Mouse (Mus musculus) ES-E14 (cell line): ENCODE data around the gene Gfod2. TPM values are rescaled to one million over a fixed set of nuclear protein-coding genes. Genes with fewer than 3 reads are reported as not detected.
A peak's percentile ranks its signal among the peaks of the same experiment; 100 is the strongest.

Experiments used
- DNase-seq: peaks from one replicate; pipeline ENCODE4 v3.0.0-alpha.2; 2013; ENCODE audit warnings: low read depth, low spot score
- H3K27ac ChIP-seq: 2 replicates; pipeline ENCODE4 v1.5.1; 2012; ENCODE audit warnings: low read depth, mild to moderate bottlenecking, low read length, moderate library complexity, mixed read lengths; ENCODE audit not compliant: poor library complexity, insufficient read depth, severe bottlenecking
- H3K36me3 ChIP-seq: 2 replicates; pipeline ENCODE4 v1.6.1; 2012; ENCODE audit warnings: mild to moderate bottlenecking, low read length, moderate library complexity, mixed read lengths; ENCODE audit not compliant: control insufficient read depth, poor library complexity, insufficient read depth, severe bottlenecking
- H3K4me1 ChIP-seq, 2 experiments: fragments of 150-350 bp in 1 of 2; sonication (generic) in 1 of 2; 2 replicates each; pipeline ENCODE4 v1.6.1; 2012; ENCODE audit warnings: low read length in 2 of 2, mild to moderate bottlenecking in 1 of 2, mixed read lengths in 1 of 2; ENCODE audit not compliant: control insufficient read depth in 2 of 2, insufficient read depth in 2 of 2, poor library complexity in 1 of 2
- H3K4me3 ChIP-seq, 2 experiments: fragments of 150-350 bp in 1 of 2; sonication (generic) in 1 of 2; 2 replicates each; pipeline ENCODE4 v1.5.1; 2012; ENCODE audit warnings: low read length in 2 of 2, low read depth in 1 of 2, mild to moderate bottlenecking in 1 of 2, mixed read lengths in 1 of 2; ENCODE audit not compliant: insufficient read depth in 1 of 2, poor library complexity in 1 of 2, severe bottlenecking in 1 of 2
- H3K9ac ChIP-seq: 2 replicates; pipeline ENCODE4 v1.6.1; 2012; ENCODE audit warnings: low read depth, mild to moderate bottlenecking, low read length, mixed read lengths; ENCODE audit not compliant: poor library complexity, insufficient read depth, severe bottlenecking
- H3K9me3 ChIP-seq: fragments of 150-350 bp; sonication (generic); 2 replicates; pipeline ENCODE4 v1.6.1; 2012; ENCODE audit warnings: low read depth, mild to moderate bottlenecking, low read length; ENCODE audit not compliant: control insufficient read depth, insufficient read depth
- CHD2 ChIP-seq: IDR thresholded peaks from 2 replicates; pipeline ENCODE4 v1.6.1; 2014; ENCODE audit warnings: mild to moderate bottlenecking, low read depth, low read length, inconsistent platforms
- HCFC1 ChIP-seq: IDR thresholded peaks from 2 replicates; pipeline ENCODE4 v1.6.1; 2012; ENCODE audit warnings: low read length, inconsistent platforms, borderline replicate concordance; ENCODE audit not compliant: insufficient read depth
- MAFK ChIP-seq: IDR thresholded peaks from 2 replicates; pipeline ENCODE4 v1.6.1; 2014; ENCODE audit warnings: mild to moderate bottlenecking, low read depth, low read length, inconsistent platforms; ENCODE audit not compliant: insufficient read depth
- ZC3H11A ChIP-seq: IDR thresholded peaks from 2 replicates; pipeline ENCODE4 v1.6.1; 2012; ENCODE audit warnings: low read depth, mild to moderate bottlenecking, inconsistent platforms, low read length, borderline replicate concordance
- ZNF384 ChIP-seq: IDR thresholded peaks from 2 replicates; pipeline ENCODE4 v1.6.1; 2012; ENCODE audit warnings: low read depth, low read length, inconsistent platforms
- in situ Hi-C, 2 experiments: fragments of 600-800 bp; cut with MboI; formaldehyde crosslinking; loops; one replicate each; pipeline ENCODE4 v1.15.1; 2025; ENCODE audit warnings: low sequenced_read_pairs in 2 of 2, inconsistent platforms in 1 of 2; ENCODE audit not compliant: unreplicated experiment in 2 of 2
- total RNA-seq: library from RNA; depleted of rRNA; stranded (reverse); fragments of 300-350 nt; gene quantifications from 2 replicates; pipeline ENCODE4 v1.2.3, GENCODE M21; 2012; rRNA removed

The Gfod2 gene
- 9.3 and 11.0 TPM in 2 replicates for total RNA-seq

DNA sequence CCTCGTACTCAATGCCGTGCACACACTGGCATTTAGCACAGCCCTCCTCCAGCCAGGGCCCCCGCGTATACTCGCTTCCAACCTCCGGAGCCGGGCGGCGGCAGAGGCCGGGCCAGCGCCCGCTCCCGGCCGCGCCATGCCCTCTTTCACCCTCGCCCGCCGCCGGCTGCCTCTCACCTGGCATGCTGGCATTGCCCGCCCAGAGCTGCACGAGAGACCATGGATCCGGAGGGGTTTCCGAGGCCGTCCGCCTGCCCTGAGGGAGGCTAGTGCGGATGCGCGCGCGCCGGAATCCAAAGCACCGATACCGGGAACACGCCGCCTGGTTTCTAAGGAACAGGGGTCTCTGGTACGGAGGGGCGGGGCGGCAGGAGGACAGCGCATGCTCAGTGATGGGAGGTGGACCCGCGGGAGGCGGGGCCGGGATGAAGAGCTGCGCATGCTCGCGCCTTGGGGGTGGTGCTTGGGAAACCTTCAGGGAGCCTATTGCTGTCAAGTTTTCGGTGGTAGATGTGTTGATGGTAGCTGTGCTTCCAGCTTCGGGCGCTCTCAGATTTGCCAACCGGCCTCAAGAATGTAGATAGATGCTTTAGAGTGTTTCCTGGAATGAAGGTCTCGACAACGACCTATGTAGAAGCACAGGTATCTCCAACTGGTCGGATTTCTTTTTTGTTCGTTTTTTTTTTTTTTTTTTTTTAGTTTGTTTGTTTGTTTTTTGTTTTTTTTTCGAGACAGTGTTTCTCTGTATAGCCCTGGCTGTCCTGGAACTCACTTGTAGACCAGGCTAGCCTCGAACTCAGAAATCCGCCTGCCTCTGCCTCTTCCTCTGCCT lies at the start of gene Gfod2:
TSS of gene Gfod2 (minus strand) at position 388 of the 832 bp plus-strand sequence.
- no peak within 1 kb of the TSS for H3K27ac ChIP-seq
- peak within 1 kb of the TSS; percentile 91 to 95 for H3K4me3 ChIP-seq
- DNase-seq = peak; percentile 96
- peak within 1 kb of the TSS; percentile 85 for H3K9ac ChIP-seq
- H3K36me3 ChIP-seq = no peaks in the 10 kb centered on the region
- TF ChIP-seq CHD2 (no peak), HCFC1 (no peak; the same call in none of the 2 replicates), ZC3H11A (no peak), MAFK (no peak), ZNF384 (peak; percentile 69)
- no peaks in the 10 kb centered on the region for H3K9me3 ChIP-seq
- 0 out of 4 replicates have a peak, but pooled peaks cover 0 to 2% of the 10 kb centered on the region in 2 experiments for H3K4me1 ChIP-seq
- in situ Hi-C loops = no loop called here

DNA sequence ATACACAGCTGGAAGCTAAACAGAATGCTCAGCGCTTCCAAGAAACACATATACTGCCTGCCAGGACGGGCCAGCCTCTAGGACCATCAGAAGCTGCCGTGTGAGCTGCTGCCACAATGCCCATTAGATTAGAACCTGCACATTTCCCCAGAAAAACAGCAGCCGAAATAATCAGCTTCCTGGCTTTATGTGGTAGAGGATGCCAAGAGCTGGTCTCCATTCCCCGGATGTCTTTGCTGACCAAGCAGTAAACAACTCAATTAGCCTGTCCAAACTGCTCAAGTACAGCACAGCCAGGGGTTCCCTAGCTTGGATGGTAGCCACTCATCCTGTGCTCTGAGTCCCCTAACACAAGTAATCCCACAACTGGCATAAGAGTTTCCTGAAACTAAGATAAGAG lies 49.3 kb upstream of the Gfod2 start:
- H3K9ac ChIP-seq = no peak overlapping the region
- no peaks in the 10 kb centered on the region for H3K4me1 ChIP-seq
- H3K9me3 ChIP-seq = no peaks in the 10 kb centered on the region
- DNase-seq = no peak
- H3K36me3 ChIP-seq = peaks cover 2% of the 10 kb centered on the region
- no peak for TF ChIP-seq MAFK
- no peak for TF ChIP-seq ZNF384
- no peak for TF ChIP-seq ZC3H11A
- no peak for TF ChIP-seq CHD2
- TF ChIP-seq HCFC1 = no peak
- H3K4me3 ChIP-seq = no peak overlapping the region
- in situ Hi-C loops = no loop called here
- H3K27ac ChIP-seq = no peak overlapping the region

DNA sequence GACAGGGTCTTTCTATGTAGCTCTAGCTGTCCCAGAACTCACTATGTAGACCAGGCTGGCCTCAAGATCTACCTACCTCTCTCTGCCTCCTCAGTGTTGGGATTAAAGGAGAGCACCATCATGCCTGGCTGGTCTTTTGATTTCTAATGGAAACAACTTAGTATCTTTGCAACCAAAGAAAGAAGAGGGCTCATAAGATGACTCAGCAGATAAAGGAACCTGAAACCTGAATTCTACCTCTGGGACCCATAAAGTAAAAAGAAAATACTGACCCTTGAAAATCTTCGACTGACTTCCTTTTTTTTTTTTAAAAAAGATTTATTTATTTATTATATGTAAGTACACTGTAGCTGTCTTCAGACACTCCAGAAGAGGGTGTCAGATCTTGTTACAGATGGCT lies 47.5 kb upstream of the Gfod2 start:
- Histone ChIP-seq H3K4me1 (no peaks in the 10 kb centered on the region), H3K9me3 (no peaks in the 10 kb centered on the region), H3K4me3 (no peak overlapping the region), H3K36me3 (peaks cover under 1% of the 10 kb centered on the region), H3K27ac (no peak overlapping the region), H3K9ac (no peak overlapping the region)
- no peak for TF ChIP-seq HCFC1
- DNase-seq = no peak
- in situ Hi-C loops = no loop called here

DNA sequence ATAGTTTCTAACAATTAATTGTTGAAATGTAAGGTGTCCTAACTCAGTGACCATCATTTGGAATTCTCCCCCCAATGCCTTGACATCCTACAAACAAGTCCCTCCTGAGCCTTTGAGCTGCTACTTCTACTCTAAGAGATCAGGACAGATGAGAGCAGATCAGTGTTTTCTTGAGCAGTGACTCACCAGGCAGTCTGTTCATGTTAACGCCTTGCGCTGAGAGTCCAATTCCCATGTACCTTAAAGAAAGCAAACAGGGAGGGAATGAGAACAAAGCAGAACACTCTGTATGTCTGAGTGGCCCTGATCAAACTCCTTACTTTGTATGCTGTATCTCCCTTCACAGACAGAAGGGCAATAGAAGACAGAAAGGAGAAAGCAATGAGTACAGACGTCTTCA lies 46.9 kb upstream of the Gfod2 start:
- no peak overlapping the region for H3K27ac ChIP-seq
- no peaks in the 10 kb centered on the region; the same call in 1 of the 2 replicates for H3K36me3 ChIP-seq
- TF ChIP-seq HCFC1 = no peak
- TF ChIP-seq MAFK = no peak
- no peak for TF ChIP-seq ZNF384
- no peak for TF ChIP-seq ZC3H11A
- TF ChIP-seq CHD2 = no peak
- in situ Hi-C loops = no loop called here
- H3K9ac ChIP-seq = no peak overlapping the region; the same call in 1 of the 2 replicates
- H3K4me1 ChIP-seq = no peaks in the 10 kb centered on the region
- H3K4me3 ChIP-seq = no peak overlapping the region
- DNase-seq = no peak
- H3K9me3 ChIP-seq = no peaks in the 10 kb centered on the region
